Mouse (Mus musculus) common myeloid progenitor, adult 5-6 weeks (primary cell): ENCODE results near the gene Spen. TPM values are rescaled to one million over a fixed set of nuclear protein-coding genes. Genes with fewer than 3 reads are reported as not detected.
"Not testable (repeated sequence)": the region's sequence is repeated elsewhere in the genome, so short reads cannot be mapped to it uniquely, and the experiment has no call there.

ENCODE experiments used
- ATAC-seq: replicated peaks from 2 replicates; pipeline ENCODE4 v1.8.0; 2016; ENCODE audit warnings: low read depth, mild to moderate bottlenecking, moderate TSS enrichment, inconsistent platforms; ENCODE audit not compliant: poor library complexity, severe bottlenecking
- total RNA-seq: library from RNA; stranded (forward); fragments of 200-1000, 187-1606 nt; gene quantifications from 2 replicates; pipeline ENCODE4 v1.2.3, GENCODE M21; 2017

The Spen gene
- total RNA-seq, 1 experiment from 2014 or later = 43.0 TPM

- not testable (repeated sequence) for ATAC-seq
Observed at GRCm38 (mm10) chr4:141561331-141561919, 23.0 kb upstream of the Spen start.

- peak; percentile 71 for ATAC-seq
Observed at GRCm38 (mm10) chr4:141559898-141560263, 21.5 kb upstream of the Spen start.

- ATAC-seq = peak; percentile 83
Observed at GRCm38 (mm10) chr4:141559131-141559897, 20.9 kb upstream of the Spen start.

- ATAC-seq = peak; percentile 33
Observed at GRCm38 (mm10) chr4:141558658-141559057, 20.3 kb upstream of the Spen start.

- not testable (repeated sequence) for ATAC-seq
Observed at GRCm38 (mm10) chr4:141556163-141556562, 17.8 kb upstream of the Spen start.

- not testable (repeated sequence) for ATAC-seq
Observed at GRCm38 (mm10) chr4:141554255-141554865, 16.0 kb upstream of the Spen start.

GRCm38 (mm10) chr4:141552484-141552883 is 14.1 kb upstream of the Spen start:
- ATAC-seq = peak; percentile 97

- 0 out of 2 replicates have a peak, but pooled peaks have one; percentile 9 for ATAC-seq
Observed at GRCm38 (mm10) chr4:141547299-141547698, 8.9 kb upstream of the Spen start.

- ATAC-seq = peak; percentile 64
Observed at GRCm38 (mm10) chr4:141546334-141547200, 8.2 kb upstream of the Spen start.

GRCm38 (mm10) chr4:141545743-141546333 is 7.4 kb upstream of the Spen start:
- ATAC-seq = peak; percentile 88

- peak; percentile 17; the same call in 1 of the 2 replicates for ATAC-seq
Observed at GRCm38 (mm10) chr4:141545071-141545742, 6.8 kb upstream of the Spen start.

- no peak for ATAC-seq
Observed at GRCm38 (mm10) chr4:141544536-141544935, 6.1 kb upstream of the Spen start.

GRCm38 (mm10) chr4:141543593-141543992 is 5.2 kb upstream of the Spen start:
- no peak for ATAC-seq

- no peak for ATAC-seq
Observed at GRCm38 (mm10) chr4:141541851-141542250, 3.5 kb upstream of the Spen start.

GRCm38 (mm10) chr4:141540844-141541243 is 2.4 kb upstream of the Spen start:
- no peak for ATAC-seq

DNA sequence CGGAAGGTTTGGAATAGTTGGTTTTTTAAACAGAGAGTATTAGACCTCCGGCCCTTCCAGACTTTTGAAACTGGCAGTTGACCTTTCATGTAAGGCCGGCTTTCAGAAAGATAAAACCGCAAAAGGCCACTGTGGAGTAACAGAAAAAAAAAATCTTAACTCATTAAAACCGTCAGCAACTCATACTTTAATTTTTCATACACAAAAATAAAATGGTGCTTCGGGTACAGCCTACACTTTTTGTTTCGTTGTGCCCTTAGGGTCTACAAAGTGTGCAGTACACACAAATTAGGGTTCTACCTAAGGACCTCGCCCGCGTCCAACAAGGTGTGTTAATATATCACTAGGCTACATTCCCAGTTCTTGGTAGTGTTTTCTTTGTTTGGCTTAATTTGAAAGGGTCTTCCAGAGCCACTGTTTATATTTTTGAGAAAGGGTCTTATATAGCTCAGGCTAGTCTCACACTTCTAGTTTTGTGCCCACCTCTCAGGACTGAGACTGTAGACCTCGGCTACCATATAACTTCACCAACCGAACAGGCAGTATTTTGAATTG is 893 bp upstream of the Spen start:
- ATAC-seq = no peak

- no peak for ATAC-seq
Observed at GRCm38 (mm10) chr4:141537706-141538407, 540 bp downstream of the Spen start.

GRCm38 (mm10) chr4:141537226-141537610 is 1.2 kb downstream of the Spen start:
- no peak for ATAC-seq
